Mouse (Mus musculus): ENCODE results near the gene Nxpe4.
"Not testable (repeated sequence)": the region's sequence is repeated elsewhere in the genome, so short reads cannot be mapped to it uniquely, and the experiment has no call there.

The Nxpe4 gene

GRCm38 (mm10) chr9:48161505-48162192, at the start of gene Nxpe4:
Nxpe4 (plus strand) TSS chr9:48162023.
- DNase-seq (ENCODE audit: low spot score in 2 of 2) = peak in 1 of 2 experiments; percentile 13

- DNase-seq (ENCODE audit: low spot score in 2 of 2) = no peak
Observed at GRCm38 (mm10) chr9:48126815-48127214, 35.0 kb upstream of the Nxpe4 start.

- DNase-seq (ENCODE audit: low spot score in 2 of 2) = no peak
Observed at GRCm38 (mm10) chr9:48137507-48137906, 24.3 kb upstream of the Nxpe4 start.

- no peak for DNase-seq (ENCODE audit: low spot score in 2 of 2)
Observed at GRCm38 (mm10) chr9:48140485-48141411, 21.1 kb upstream of the Nxpe4 start.

- no peak for DNase-seq (ENCODE audit: low spot score in 2 of 2)
Observed at GRCm38 (mm10) chr9:48142646-48143045, 19.2 kb upstream of the Nxpe4 start.

GRCm38 (mm10) chr9:48146761-48147160, 15.1 kb upstream of the Nxpe4 start:
- no peak for DNase-seq (ENCODE audit: low spot score in 2 of 2)

GRCm38 (mm10) chr9:48166531-48166930, 4.7 kb downstream of the Nxpe4 start:
- not testable (repeated sequence) for DNase-seq (ENCODE audit: low spot score in 2 of 2)

GRCm38 (mm10) chr9:48176764-48177163, 14.9 kb downstream of the Nxpe4 start:
- no peak for DNase-seq (ENCODE audit: low spot score in 2 of 2)

- no peak for DNase-seq (ENCODE audit: low spot score in 2 of 2)
Observed at GRCm38 (mm10) chr9:48181300-48181699, 19.5 kb downstream of the Nxpe4 start.

- no peak for DNase-seq (ENCODE audit: low spot score in 2 of 2)
Observed at GRCm38 (mm10) chr9:48182718-48183414, 21.0 kb downstream of the Nxpe4 start.

GRCm38 (mm10) chr9:48184319-48184718, 22.5 kb downstream of the Nxpe4 start:
- no peak for DNase-seq (ENCODE audit: low spot score in 2 of 2)

- no peak for DNase-seq (ENCODE audit: low spot score in 2 of 2)
Observed at GRCm38 (mm10) chr9:48188854-48189253, 27.0 kb downstream of the Nxpe4 start.

GRCm38 (mm10) chr9:48197458-48197884, 35.6 kb downstream of the Nxpe4 start:
- no peak for DNase-seq (ENCODE audit: low spot score in 2 of 2)

- DNase-seq (ENCODE audit: low spot score in 2 of 2) = no peak
Observed at GRCm38 (mm10) chr9:48210970-48211369, 49.1 kb downstream of the Nxpe4 start.

- no peak for DNase-seq (ENCODE audit: low spot score in 2 of 2)
Observed at GRCm38 (mm10) chr9:48211912-48212311, 50.1 kb downstream of the Nxpe4 start.

- DNase-seq (ENCODE audit: low spot score in 2 of 2) = no peak
Observed at GRCm38 (mm10) chr9:48214751-48215150, 52.9 kb downstream of the Nxpe4 start.

GRCm38 (mm10) chr9:48216091-48217001, 54.5 kb downstream of the Nxpe4 start:
- DNase-seq (ENCODE audit: low spot score in 2 of 2) = no peak

GRCm38 (mm10) chr9:48230706-48231105, 68.9 kb downstream of the Nxpe4 start:
- no peak for DNase-seq (ENCODE audit: low spot score in 2 of 2)

- no peak for DNase-seq (ENCODE audit: low spot score in 2 of 2)
Observed at GRCm38 (mm10) chr9:48236455-48236854, 74.6 kb downstream of the Nxpe4 start.

- no peak for DNase-seq (ENCODE audit: low spot score in 2 of 2)
Observed at GRCm38 (mm10) chr9:48238153-48238755, 76.4 kb downstream of the Nxpe4 start.

GRCm38 (mm10) chr9:48239461-48239860, 77.6 kb downstream of the Nxpe4 start:
- DNase-seq (ENCODE audit: low spot score in 2 of 2) = no peak
